Mouse (Mus musculus): ENCODE measurements around the gene Rbms1.

Rbms1 gene

GRCm38 (mm10) chr2:60962671-60963421 is at the start of gene Rbms1:
Gene Rbms1 (minus strand): TSS chr2:60963192.
- DNase-seq = peak; percentile 78

GRCm38 (mm10) chr2:61012249-61012828 is 49.3 kb upstream of the Rbms1 start:
- no peak for DNase-seq

- DNase-seq = no peak
These were observed 23.3 kb upstream of the Rbms1 start for GRCm38 (mm10) chr2:60986286-60986685.

GRCm38 (mm10) chr2:60978538-60979313 is 15.7 kb upstream of the Rbms1 start:
- DNase-seq = peak; percentile 95

- peak; percentile 50 for DNase-seq
These were observed 9.3 kb upstream of the Rbms1 start for GRCm38 (mm10) chr2:60972189-60972814.

- DNase-seq = peak; percentile 20
These were observed 624 bp upstream of the Rbms1 start for GRCm38 (mm10) chr2:60963616-60964015.

GRCm38 (mm10) chr2:60962001-60962670 is 856 bp downstream of the Rbms1 start:
- peak; percentile 74 for DNase-seq

- no peak for DNase-seq
These were observed 1.7 kb downstream of the Rbms1 start for GRCm38 (mm10) chr2:60961281-60961680.

- no peak for DNase-seq
These were observed 14.8 kb downstream of the Rbms1 start for GRCm38 (mm10) chr2:60948241-60948640.

GRCm38 (mm10) chr2:60947817-60948216 is 15.2 kb downstream of the Rbms1 start:
- no peak for DNase-seq

- DNase-seq = peak; percentile 90
These were observed 22.5 kb downstream of the Rbms1 start for GRCm38 (mm10) chr2:60940454-60940961.

- DNase-seq = peak; percentile 24
These were observed 23.0 kb downstream of the Rbms1 start for GRCm38 (mm10) chr2:60939957-60940356.

- DNase-seq = no peak
These were observed 26.1 kb downstream of the Rbms1 start for GRCm38 (mm10) chr2:60936910-60937309.

- no peak for DNase-seq
These were observed 34.0 kb downstream of the Rbms1 start for GRCm38 (mm10) chr2:60928948-60929347.

- DNase-seq = no peak
These were observed 34.9 kb downstream of the Rbms1 start for GRCm38 (mm10) chr2:60927906-60928775.

- no peak for DNase-seq
These were observed 37.9 kb downstream of the Rbms1 start for GRCm38 (mm10) chr2:60925063-60925462.

GRCm38 (mm10) chr2:60923756-60924544 is 39.0 kb downstream of the Rbms1 start:
- no peak for DNase-seq

- DNase-seq = no peak
These were observed 39.9 kb downstream of the Rbms1 start for GRCm38 (mm10) chr2:60923111-60923510.

GRCm38 (mm10) chr2:60922351-60922750 is 40.6 kb downstream of the Rbms1 start:
- DNase-seq = peak; percentile 77

GRCm38 (mm10) chr2:60920076-60920475 is 42.9 kb downstream of the Rbms1 start:
- no peak for DNase-seq

GRCm38 (mm10) chr2:60918401-60918800 is 44.6 kb downstream of the Rbms1 start:
- DNase-seq = no peak

Measured in lung, postnatal 36 days (tissue).